Mouse (Mus musculus) T-cell, adult 2 months (primary cell): Measurements from ENCODE around the gene D10Wsu102e.
"Not testable (repeated sequence)": the region's sequence is repeated elsewhere in the genome, so short reads cannot be mapped to it uniquely, and the experiment has no call there.

ENCODE experiments used
- DNase-seq: peaks from one replicate; pipeline ENCODE4 v3.0.0; 2022; ENCODE audit warnings: low spot score

The D10Wsu102e gene

DNA sequence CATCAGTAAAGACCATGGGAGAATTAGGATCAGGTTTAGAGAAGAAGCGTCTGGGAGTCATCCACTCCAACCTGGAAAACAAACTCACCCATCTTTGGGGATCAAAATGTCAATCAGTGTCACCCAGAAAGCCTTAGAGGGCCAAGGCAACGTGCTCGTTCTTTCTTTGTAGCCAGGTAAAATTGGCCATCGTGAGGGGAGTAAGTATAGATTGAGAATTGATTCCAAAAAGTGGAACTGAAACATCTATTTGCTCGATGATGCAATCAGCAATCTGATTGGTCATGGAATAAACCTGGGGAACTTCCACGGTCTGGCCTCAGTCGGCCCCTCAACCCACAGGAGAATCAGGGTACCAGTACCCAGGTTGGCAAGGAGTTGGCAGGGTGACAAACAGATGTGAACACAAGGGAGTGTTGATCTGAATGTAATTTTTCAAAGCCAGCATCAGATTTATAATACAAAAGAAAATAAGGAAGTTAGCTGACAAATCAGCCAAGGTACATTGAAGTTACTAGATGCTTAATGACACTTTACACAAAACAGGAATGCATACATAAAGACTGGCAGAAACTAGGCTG, 25.4 kb downstream of the D10Wsu102e start:
- no peak for DNase-seq

DNA sequence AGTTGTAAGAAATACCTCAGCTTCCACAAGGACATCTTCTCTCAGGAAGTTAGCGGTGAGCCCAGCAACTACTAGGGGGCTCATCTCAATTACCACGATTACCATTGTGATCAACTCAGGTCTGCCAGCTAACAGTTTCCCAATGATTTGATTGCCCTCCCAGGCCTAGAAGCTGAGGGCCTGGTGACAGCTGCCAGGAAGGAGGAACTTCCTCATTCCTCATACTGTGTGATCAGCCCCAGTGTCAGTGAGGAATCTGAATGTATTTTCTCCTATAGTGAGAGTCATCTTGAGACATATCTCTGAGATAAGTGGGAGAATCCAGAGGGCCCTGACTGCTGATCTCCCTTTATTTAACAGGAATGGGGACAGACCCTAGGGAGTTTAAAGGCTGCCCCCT, 37.3 kb downstream of the D10Wsu102e start:
- DNase-seq: no peak

DNA sequence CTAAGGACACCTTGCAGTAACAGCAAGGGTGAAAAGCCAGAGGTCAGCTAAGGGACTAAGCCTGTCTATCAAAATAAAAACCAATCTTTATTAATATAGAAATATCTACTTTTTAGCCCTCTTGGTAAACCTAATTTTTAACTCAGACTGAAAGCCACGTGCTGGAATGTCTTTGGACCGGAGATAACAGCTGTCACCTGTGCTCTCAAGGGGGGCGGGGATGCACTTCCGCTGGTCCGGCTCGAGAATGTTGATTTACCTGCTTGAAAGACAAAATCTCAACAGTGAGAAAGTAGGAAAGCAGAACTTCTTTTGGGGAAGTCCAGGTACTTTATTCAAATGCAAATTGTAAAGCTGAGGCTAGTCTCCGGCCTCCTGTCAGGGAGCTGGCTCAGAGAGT, 40.9 kb downstream of the D10Wsu102e start:
- not testable (repeated sequence) for DNase-seq

DNA sequence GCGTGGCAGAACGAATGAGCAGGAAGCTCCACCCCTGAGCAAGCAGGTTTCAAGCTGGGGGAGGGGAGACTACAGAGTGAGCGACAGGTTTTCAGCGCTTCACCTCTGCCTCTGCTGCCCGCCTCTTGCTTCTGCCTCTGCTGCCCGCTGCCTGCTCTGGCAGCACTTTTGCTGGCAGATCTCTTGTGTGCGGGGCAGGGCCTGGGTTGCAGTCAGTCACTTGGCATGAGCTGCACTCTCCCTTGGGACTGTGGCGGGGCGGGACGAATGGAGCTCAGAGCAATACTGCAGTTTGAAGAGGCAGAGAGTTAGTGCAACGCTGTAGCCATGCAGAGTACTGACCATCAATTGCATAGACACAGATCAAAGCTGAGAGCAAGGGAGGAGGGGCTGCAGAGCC, 45.0 kb downstream of the D10Wsu102e start:
- no peak for DNase-seq

DNA sequence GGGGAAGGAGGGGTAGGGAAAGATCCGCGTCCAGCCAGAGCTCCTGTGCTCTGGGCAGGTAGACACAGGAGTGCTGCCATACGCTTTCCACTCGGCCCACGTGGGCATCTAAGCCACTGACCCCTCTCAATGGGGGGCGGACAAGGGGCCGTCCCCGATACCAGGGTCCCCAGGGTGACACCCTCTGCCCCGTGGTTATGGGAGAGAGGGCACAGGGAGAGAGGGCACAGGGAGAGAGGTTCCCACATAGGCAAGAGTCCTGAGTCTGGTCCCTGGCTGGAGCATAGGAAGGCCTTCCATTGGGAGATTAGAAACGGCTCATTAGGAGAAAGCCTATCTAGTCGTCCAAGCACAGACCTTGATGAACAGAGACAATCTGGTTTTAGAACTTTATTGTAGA, 45.7 kb downstream of the D10Wsu102e start:
- no peak for DNase-seq

DNA sequence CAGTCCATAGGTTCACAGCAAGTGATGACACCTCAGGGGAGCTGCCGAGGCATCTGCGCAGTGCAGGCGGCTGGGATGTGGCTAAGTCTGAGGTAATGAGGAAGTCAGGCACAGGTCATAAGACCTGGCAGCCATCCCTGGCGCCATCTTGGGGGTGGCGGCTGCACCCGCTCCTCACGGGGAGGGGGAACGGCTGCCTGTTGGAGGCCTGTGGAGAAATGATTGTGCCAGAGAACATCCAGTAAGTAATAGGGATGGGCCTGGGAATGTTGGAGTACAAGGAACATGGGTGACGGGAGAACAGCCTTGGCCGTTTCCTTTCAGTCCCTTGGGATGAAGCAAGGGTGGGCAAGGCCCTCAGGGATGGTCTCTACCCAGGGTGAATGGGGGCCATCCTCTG, 47.1 kb downstream of the D10Wsu102e start:
- DNase-seq: no peak

DNA sequence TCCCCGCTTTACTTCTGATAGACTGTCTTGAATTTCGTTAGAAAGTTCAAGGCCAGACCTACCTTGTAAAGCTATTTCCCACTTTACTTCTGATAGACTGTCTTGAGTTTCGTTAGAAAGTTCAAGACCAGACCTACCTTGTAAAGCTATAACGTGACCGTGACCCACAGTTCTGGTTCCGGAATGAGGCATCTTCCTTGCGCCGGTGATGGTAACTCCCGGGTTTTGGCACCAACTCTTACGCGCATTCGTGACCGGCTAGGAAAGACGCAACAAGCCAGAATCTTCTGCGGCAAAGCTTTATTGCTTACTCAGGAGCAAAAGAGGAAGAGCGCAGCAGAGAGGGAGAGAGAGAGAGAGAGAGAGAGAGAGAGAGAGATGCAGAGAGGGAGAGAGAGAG, 58.4 kb downstream of the D10Wsu102e start:
- not testable (repeated sequence) for DNase-seq

DNA sequence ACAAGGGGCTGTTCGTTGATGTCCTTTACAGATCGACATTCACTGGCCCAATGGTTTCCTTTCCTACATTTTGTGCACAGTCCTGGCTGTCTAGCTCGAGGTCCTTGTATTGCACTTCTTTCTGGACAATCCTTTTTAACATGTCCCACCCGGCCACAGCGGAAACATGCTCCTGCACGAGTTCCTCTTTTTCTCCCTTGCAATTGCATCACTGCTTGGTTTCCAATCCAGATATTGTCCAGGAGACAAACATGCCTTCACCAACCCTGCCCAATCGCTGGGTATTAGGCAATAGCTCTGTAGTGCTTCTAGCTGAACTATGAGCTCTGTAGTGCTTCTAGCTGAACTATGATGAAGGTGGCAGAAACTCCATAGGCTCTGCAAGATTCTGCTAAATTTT, 88.6 kb downstream of the D10Wsu102e start:
- no peak for DNase-seq

DNA sequence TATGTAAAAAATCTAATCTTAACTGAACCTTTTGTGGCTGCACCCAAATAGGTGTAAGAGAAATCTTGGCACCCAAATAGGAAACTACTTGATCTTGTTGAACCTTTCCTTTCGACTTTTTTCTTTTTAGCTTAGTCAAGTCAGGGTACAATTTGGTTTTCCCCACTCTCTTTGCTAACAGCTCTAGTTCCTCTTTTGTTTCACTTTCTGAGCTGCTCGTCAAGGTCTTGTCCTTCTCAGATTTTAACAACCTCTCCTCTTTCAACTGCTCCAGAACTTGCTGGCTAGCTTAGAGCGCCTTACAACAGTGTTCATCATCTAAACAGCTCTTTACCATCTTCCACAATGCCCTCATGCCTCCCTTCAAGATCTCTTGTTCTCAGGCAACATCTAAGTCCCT, 97.5 kb downstream of the D10Wsu102e start:
- DNase-seq: no peak

DNA sequence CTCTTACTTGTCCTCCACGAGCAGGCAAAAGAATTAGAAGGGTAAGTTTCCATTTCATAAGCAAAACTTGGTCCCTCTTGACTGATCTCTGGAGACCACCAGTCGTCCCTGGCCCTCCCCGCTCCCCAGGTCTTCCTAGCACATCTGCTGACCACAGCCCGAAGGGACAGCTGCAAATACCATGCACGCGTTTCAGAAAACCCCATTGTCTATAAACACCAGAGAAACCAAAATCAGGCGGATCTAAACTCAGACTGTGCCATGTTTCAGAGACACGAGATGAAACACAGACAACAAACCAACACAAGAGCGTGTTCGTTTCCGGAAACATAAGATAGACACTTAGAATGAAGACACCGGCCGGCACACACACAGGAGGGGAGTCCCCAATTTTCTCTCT, 115.2 kb downstream of the D10Wsu102e start:
- DNase-seq: no peak

DNA sequence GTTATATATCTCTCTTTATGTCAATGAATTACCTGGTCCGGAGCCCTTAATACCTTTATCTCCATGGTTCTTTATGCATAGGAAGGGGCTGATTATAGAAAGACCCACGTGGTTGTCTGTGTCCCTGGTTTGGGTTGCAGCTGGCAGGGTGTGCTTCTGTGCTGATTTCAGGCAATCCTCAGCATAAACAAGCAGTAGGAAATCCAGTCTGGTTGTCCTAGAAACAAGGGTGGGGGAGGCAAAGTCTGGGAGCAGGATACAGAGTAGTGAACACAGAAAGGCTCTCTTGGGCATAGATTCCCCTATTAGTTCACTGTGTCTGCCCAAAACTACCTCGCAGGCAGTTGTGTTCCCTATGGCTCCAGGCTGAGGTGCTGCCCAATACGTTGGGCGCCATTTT, 117.3 kb downstream of the D10Wsu102e start:
- no peak for DNase-seq

DNA sequence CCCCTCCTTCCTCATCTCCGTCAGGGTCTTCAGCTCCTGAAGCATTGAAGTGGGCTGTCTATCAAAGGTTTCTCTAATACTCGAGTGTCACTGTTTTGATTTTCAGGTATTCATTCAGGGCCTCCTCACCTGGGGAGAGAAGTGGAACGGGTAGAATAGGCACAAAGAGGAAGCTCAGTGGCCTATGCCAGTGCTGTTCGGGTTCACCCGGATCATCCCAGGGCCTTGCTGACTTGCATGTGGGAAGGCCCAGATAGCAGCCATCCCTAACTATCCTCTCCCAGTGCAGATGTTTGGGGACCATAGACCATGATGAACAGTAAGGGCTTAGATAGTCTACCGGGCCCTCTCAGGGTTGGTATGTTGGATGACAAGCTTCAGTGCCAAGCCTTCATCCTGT, 130.5 kb downstream of the D10Wsu102e start:
- DNase-seq: no peak

DNA sequence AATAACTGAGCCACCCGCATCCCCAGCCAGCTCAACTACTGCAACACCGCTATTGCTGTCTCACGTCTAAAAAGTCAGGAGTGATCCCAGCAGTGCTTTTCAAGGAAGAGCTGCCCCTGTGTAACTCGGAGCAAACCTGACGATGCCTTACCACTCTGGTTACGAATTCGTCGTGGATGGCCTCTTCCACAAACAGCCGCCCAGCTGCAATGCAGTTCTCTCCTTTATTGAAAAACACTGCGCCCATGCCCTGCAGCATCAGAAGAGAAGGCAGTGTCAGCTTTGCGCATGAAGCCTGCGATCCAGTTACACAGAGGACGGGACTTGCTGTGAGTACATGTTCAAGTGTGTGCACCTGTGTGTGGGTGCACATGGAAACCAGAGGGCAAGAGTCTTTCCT, 137.3 kb downstream of the D10Wsu102e start:
- no peak for DNase-seq

DNA sequence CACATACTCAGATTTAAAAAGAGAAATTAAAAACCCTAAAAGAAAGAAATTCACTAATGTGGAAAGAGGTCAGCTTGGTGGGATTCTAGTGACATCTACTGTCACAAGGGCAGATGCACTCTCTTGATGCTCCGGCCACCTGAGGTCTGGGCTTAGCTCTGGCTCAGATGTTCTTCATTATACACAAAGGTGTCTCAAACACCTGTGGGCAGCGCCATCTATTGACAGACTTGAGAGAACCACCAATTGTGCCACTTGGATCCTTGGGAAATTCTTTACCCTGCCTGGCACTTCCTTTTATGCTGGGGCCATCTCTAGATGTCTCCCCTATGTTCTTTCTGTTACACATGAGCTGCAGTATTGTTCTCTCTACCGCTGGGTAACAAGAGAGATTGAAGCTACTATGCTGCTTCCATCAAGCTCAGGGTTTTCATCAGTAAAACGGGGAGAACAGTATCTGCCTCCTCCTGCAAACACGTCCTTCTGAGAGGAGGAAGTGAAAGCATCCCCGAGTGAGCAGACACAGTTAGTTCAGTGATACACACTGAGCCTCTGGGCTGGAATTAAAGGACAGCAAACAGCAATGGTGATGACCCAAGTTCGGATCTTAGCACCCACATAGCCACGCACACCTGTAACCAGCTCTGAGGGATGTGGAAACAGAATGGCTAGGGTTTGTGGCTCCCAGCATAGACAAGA, 149.1 kb downstream of the D10Wsu102e start:
- DNase-seq: peak; percentile 9

DNA sequence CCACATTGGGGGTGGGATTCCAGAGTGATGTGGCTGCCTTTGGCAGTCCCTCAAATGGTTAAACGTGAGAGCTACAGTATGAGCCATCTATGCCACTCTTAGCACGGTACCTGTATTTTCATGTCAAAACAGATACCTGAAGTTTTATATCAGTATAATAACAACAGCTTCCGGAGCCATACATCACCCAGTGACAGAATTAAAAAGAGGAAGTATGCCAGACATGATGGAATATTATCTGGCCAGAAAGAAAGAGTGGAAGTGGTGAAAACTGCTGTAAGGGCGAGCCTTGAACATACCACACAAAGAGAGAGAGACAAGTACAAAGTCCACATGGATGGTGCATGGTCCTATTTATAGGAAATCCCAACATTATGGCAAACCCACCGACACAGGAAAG, 151.3 kb downstream of the D10Wsu102e start:
- no peak for DNase-seq

DNA sequence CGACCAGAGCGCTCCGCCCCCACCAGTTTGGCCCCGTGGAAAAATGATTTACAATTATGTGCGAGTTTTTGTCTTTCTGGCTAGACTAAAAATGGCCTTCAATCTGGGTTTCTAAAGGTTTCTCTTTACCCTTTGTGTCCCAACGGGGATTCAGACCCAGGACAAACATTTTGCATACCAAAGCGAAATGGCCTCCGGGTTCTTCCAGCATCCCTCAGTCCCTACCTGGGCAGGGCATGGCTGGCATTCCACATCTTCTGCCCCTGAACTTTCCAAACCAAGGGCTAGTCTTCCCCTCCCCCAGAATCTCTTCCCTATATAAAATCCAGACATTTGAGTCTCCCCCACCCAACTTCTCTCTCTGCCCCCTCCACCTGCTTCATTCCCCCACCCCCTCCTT, 153.7 kb downstream of the D10Wsu102e start:
- no peak for DNase-seq

DNA sequence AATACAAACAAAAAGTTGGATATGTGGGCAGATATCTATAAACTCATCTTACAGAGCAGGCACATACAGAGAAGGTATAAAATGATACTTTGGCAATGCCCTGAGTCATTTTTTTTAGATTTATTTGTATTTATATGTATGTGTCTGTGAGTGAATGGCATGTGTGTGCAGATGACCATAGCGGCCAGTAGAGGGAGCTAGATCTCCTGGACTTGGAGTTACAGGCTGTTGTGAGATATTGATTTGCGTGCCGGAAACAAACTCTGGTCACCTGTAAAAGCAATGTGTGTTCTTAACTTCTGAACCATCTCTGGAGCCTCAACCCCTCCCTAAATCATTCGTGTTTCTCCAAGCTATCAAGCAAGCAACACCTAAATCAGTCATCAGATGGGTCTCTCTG, 161.0 kb downstream of the D10Wsu102e start:
- DNase-seq: no peak

DNA sequence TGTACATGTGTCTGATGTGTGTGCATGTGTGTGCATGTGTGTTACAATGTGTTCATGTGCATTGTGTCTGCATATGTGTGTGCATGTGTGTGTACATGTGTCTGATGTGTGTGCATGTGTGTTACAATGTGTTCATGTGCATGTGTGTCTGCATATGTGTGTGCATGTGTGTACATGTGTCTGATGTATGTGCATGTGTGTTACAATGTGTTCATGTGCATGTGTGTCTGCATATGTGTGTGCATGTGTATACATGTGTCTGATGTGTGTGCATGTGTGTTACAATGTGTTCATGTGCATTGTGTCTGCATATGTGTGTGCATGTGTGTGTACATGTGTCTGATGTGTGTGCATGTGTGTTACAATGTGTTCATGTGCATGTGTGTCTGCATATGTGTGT, 164.2 kb downstream of the D10Wsu102e start:
- DNase-seq: not testable (repeated sequence)

DNA sequence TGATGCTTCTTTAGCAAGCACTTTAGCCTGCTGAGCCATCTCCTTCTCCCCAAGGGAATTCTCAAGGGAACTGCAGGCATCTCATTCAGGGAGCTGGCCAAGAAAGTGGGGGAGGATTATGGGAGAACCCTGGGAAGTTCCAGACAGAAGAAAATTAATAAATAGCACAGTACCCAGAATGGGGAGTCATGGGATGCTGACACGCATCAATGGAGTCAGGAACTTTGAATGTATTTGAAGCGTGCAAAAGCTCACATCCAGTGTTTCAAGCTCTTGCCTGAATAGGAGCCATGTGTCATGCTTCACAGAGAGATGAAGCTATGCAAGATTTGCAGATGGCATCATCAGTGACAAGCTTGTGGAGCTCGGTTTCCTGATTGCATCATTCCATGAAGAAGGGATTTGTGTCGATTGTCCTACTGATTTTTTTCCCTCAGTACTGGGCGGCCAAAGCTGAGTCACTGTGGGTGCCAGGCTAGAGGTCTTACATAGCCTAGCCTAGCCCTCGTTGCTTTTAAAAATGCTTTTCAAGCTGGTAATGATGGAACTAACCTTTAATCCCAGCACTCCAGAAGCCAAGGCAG, 170.5 kb downstream of the D10Wsu102e start:
- no peak for DNase-seq

DNA sequence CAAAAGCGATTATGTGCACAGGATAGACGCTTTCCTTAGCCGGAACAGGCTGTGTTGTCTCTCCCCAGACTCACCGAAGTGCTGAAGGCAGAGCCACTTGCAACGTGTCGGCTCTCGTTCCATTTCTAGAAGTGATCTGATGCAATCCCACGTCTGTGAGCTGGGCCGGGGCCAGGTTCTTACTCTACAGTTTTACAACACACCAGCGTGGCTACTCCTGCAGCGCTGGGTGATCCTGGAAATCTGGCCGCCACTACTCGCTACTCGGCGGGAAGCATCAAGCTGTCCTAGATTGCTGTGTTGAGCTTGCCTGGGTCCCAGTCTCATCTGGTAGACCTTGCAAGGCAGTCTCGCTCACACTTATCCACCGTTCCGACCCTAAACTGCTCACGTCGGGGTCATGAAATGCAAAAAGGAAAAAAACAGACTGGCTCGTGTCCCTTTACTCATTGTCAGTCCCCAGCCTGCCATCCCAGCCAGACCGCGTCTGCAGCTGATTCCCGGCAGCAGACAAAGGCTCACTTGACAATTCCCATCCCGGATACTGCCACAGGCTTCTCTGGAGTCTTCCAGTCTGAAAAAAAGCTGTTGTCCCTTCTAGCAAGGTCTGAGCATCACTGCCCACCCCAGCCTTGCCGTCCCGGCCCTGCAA, 173.4 kb downstream of the D10Wsu102e start:
- DNase-seq: no peak

DNA sequence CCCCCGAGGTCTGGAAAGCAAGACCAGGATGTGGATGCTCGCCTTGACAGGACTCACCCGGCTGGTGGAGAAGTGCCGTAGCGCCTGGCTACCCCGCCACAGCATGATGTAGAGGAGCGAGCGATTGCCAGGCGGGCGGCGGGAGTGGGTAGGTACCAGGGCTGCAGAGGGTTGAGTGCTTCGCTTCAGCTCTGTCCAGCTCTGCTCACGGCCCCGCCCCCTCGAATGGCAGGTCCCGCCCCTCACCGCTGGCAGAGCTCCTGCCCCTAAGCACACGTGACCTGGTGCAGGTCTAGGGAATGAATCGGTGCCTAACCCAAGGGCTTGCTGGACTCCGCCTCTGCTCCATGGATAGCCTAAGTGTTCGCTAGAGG, 173.9 kb downstream of the D10Wsu102e start, which contains the start of gene Aldh1l2:
Aldh1l2 (minus strand) TSS at position 231 of the 374 bp plus-strand sequence.
- DNase-seq: peak; percentile 18

DNA sequence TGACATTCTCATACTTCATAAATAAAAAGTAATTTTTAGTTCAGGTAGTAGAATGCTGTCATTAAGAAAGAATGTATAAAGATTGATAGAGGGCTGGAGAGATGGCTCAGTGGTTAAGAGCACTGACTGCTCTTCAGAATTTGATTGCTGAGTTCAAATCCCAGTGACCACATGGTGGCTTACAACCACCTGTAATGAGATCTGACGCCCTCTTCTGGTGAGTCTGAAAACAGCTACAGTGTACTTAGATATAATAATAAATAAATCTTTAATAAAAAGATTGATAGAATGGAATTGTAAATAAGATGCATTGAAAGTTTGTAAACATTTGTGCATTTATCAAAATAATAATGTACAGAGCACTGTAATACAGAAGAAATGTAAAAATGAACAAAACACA, 176.4 kb downstream of the D10Wsu102e start:
- no peak for DNase-seq
